Mouse (Mus musculus): Measurements from ENCODE around the gene Ccdc113. TPM values are rescaled to one million over a fixed set of nuclear protein-coding genes. Genes with fewer than 3 reads are reported as not detected.

Ccdc113 gene
- total RNA-seq (2017) = not detected in 2 replicates

DNA sequence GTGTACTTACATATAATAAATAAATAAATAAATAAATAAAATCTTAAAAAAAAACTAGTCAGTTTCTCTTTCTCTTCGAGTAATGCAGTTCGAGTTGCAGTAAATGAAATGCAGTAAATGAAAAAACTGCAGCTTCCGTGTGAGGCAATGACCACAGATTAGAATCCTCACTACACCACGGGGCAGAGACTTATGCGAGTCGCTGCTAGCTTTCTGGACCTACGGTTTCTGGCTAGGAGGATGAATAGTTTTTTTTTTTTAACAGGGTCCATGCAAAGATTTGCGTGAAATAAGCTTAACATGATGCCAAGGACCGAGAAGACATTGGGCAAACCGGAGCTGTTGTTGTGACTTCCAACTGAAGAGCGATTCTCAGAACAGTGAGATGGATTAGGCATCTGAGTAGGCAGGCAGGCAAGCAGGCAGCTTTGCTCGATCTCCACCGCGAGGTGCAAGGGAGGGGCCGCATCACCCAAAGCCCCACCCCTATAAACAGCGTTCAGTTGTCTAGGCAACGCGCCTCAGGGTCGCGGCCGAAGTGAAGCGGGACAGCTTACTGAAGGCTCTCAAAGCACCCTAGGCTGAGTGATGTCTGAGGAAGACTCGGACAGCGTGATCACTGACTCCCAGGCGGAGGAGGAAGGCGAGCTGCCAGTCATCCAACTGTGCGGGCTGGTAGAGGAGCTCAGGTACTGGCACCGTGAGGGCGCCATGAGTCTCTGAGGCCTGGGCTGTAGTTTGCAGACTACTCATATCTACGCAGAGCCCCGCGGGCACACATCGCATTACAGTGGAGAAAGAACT, at the start of gene Ccdc113:
Gene Ccdc113 (plus strand): TSS at position 502 of the 804 bp plus-strand sequence.
- peak; percentile 86 to 87 for ATAC-seq (replicated peaks in 1 of 2; ENCODE audit: insufficient read depth in 1 of 2, low FRiP score in 2 of 2, low TSS enrichment in 1 of 2, low read depth in 1 of 2, poor library complexity in 2 of 2, severe bottlenecking in 2 of 2)

DNA sequence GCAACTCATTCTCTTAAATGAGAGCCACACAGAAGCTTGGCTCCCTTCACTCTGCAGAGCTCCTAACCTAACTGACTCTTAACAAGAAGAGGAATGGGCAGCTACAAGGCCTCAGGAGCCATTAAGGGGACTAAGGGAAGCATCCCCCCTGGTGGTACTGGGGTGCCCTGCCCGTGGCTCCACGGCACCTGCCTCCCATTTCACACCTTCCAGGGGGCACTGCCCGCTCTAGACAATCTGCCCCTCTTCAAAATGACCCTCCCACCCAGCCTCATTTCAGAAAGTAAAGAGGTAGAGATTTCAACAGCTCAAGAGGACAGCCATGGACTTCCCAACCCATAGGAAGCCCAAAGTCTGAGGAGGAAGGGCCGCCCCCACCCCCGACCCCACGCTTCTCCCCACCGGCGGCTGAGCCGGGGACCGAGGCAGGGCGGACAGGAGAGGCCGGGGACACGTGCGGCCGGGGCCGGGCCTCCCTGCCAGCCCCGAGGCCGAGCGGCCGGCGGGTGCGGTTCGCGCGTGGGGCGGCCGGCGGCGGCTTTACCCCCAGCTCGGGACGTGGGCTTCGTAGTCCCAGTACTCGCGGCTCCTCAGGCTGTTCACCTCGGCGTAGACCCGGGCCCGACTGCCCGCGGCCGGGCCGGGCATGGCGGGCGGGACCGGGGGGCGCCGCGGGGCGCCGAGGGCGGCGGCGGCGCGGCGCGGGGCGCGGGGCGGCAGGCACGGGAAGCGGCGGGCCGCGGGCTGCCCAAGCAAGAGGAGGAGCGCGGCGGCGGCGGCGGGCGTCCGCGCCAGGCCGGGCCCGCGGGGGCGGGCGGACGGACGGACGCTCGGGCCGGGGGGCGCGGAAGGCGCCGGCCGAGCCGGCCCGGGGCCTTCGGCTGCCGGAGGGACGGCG, 45.8 kb upstream of the Ccdc113 start:
- 0 out of 4 replicates have a peak, but pooled peaks of 1 of the 2 experiments have one; percentile 43 for ATAC-seq (replicated peaks in 1 of 2; ENCODE audit: insufficient read depth in 1 of 2, low FRiP score in 2 of 2, low TSS enrichment in 1 of 2, low read depth in 1 of 2, poor library complexity in 2 of 2, severe bottlenecking in 2 of 2)

DNA sequence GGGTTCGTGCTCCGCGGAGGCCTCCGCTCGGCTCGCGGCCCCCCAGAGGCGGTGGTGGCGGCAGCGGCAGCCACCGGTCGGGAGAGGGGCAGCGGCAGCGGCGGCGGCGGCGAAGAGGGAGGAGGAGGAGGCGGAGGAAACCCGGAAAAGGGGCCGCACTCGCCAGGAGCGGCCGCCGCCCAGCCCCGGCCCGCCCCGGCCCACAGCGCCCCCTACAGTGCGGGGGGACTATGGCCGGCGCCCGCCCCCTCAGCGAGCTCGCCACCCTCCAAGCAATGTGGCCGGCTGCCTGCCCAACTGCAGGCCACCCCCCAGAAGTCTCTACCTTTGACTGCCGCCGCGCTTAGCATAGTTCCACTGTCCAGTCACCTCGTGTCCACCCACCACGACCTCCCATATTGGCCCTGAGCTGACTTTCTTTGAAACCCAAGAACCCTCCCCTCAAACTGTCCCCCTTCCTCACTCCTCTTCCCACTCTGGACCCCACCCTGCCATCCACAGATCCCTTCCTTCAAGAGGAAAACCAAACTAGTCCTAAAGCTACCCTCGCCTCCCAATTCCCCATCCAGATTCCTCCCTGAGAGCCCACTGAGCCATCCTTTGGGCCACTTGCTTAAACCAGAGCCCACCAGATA, 45.1 kb upstream of the Ccdc113 start:
- ATAC-seq (replicated peaks in 1 of 2; ENCODE audit: insufficient read depth in 1 of 2, low FRiP score in 2 of 2, low TSS enrichment in 1 of 2, low read depth in 1 of 2, poor library complexity in 2 of 2, severe bottlenecking in 2 of 2) = peak; percentile 86 to 87

DNA sequence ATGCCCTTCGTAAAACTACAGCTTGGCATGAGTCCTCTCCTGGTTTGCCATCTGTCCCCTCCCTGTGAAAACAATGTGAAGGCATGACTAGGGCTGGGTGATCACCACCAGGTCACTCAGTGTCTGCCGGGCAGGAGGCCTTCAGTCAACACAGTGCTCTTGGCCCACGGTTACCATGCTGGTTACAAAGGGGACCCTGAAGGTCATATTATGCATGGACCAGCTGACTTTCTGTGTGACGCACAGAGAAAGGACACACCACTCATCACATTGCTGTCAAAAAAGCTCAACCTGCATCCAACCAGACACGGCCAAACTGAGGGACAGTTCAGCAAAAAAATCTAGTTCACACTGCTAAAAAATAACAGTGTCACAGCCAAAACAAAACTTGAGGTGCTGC, 43.9 kb upstream of the Ccdc113 start, which contains the start of gene Csnk2a2:
Gene Csnk2a2 (minus strand): TSS at position 34 of the 400 bp plus-strand sequence.
- ATAC-seq (replicated peaks in 1 of 2; ENCODE audit: insufficient read depth in 1 of 2, low FRiP score in 2 of 2, low TSS enrichment in 1 of 2, low read depth in 1 of 2, poor library complexity in 2 of 2, severe bottlenecking in 2 of 2) = no peak

DNA sequence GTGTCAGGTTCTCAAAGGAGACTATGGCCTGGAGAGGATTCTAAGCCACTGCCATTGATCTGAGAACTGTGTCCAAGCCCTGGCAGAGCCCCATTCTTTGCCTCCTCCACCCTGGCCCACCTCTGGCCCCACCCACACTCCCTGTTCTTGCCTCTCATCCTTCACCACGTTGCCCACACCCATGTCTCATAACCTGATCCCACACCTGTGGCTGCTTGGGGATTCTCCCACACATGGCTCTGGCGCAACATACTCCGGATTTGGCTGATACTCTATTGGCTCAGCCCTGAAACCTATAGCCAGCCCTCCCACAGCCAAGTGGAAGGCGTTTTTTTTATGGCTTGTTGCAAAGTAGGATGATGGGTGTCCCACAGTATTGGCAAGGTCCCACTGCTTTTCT, 41.8 kb upstream of the Ccdc113 start:
- ATAC-seq (replicated peaks in 1 of 2; ENCODE audit: insufficient read depth in 1 of 2, low FRiP score in 2 of 2, low TSS enrichment in 1 of 2, low read depth in 1 of 2, poor library complexity in 2 of 2, severe bottlenecking in 2 of 2) = no peak

DNA sequence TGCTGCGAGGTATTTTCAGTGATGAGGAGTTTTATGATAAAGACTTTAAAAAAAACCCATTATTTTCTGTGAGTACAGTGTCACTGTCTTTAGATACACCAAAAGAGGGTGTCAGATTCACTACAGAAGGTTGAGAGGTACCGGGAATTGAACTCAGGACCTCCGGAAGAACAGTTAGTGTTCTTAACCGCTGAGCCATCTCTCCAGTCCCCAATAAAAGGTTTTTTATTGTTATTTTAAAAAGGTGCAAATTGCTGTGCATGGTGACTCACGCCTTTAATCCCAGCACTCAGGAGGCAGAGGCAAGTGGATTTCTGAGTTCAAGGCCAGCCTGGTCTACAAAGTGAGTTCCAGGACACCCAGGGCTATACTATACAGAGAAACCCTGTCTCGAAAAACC, 38.4 kb upstream of the Ccdc113 start:
- no peak for ATAC-seq (replicated peaks in 1 of 2; ENCODE audit: insufficient read depth in 1 of 2, low FRiP score in 2 of 2, low TSS enrichment in 1 of 2, low read depth in 1 of 2, poor library complexity in 2 of 2, severe bottlenecking in 2 of 2)

DNA sequence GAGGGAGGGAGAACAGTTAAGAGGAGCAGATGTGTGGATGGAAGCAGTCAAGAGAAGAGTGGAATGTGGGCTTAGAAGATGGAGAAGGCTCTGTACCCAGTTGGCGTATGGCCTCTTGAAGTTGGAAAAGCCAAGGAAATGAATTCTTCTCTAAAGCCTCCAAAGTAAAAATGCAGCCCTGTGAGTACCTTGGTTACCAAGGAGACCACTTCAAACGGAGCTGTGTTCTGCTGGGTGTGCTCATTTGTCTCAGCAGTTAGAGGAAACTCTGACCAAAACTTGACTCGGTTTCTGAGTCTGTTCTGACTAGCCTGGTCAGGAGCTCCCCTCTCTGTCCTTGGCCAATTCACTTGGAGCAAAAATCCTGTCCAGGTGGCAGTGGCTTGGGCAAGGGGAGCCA, 37.5 kb upstream of the Ccdc113 start:
- no peak for ATAC-seq (replicated peaks in 1 of 2; ENCODE audit: insufficient read depth in 1 of 2, low FRiP score in 2 of 2, low TSS enrichment in 1 of 2, low read depth in 1 of 2, poor library complexity in 2 of 2, severe bottlenecking in 2 of 2)

DNA sequence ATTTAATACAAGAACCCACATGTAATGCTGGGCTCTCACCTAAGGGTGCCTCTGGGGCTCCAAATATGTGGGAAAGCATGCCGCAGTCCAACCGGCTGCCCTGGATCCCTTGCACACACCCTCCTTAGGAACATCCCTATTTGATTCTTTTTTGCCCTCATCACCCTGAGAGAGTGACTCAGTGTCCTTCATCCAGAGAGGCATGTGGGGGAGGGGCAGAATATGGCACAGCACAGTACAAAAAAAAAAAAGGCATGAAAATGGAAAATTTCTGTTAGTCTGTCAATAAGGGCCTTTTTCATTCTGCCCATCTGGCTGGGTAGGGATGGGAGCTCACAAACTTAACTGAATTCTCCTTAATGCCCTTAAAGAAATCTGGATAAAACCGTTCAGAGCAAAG, 36.1 kb upstream of the Ccdc113 start:
- ATAC-seq (replicated peaks in 1 of 2; ENCODE audit: insufficient read depth in 1 of 2, low FRiP score in 2 of 2, low TSS enrichment in 1 of 2, low read depth in 1 of 2, poor library complexity in 2 of 2, severe bottlenecking in 2 of 2) = no peak

DNA sequence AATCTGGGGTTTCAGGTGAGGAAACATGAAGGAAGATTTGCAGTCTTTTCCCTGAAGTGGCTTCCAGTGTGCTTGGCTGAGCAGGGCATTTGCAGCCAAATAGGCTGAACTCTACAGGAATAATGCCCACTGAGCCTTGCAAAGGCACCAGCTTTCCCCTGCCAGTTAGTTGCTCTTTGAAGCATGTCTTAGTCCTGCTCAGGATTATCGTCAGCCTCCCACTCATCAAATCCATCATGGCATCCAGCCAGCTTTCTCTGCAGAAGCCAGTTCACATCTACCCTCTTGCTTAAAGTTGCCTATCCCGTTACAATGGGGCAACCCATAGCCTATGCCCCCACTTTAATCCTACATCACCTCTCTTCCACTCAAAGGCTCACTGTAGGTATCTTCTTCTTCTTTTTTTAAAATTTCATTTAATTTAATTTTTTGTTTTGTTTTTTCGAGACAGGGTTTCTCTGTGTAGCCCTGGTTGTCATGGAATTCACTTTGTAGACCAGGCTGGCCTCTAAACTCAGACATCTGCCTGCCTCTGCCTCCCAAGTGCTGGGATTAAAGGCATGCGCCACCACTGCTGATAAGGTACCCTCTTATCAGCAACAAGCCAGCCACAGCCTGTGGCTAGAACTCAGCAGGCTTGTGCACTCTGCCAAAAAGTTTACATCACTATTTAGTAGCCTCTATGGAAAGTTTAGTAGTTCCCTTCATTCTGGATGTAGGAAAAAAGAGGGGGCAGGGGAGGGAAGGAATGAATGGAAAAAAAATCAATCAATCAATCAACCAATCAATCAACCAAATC, 34.4 kb upstream of the Ccdc113 start:
- ATAC-seq (replicated peaks in 1 of 2; ENCODE audit: insufficient read depth in 1 of 2, low FRiP score in 2 of 2, low TSS enrichment in 1 of 2, low read depth in 1 of 2, poor library complexity in 2 of 2, severe bottlenecking in 2 of 2) = no peak

DNA sequence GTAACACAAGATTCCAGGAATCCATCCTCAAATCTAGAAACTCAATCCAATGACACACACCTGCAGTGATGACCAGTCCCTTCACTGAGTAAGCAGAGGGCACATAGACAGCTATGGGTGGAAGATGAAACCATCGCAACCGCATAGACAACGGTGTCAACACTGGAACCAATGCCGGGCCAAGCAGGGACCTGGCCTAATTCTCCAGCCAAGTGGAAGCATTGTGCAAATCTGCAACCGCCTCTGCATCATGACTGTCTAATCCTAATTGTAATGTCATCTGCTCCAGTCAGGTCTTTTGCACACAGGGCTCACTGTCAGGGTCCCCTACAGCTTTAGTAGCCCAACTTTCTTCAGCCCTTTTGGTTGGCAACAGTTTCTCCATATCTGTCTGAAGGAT, 33.4 kb upstream of the Ccdc113 start:
- no peak for ATAC-seq (replicated peaks in 1 of 2; ENCODE audit: insufficient read depth in 1 of 2, low FRiP score in 2 of 2, low TSS enrichment in 1 of 2, low read depth in 1 of 2, poor library complexity in 2 of 2, severe bottlenecking in 2 of 2)

DNA sequence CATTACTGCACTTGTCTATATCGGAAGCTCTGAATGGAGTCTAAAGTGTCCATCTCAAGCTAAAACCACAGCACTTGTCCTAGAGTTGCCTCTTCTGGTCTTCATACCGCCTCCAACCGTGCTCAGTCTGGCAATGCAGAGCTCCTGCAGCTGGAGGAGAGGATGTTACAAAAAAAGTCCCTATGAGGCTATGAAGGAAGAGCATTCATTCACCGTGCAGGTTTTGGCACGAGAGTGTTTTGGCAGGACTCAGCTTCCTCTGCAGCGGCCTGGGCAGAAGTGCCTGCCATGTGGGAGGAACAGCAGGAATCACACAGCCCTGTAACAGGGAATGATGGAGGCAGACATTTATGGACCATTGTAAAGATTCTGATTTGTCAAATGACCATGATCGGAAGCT, 31.5 kb upstream of the Ccdc113 start:
- ATAC-seq (replicated peaks in 1 of 2; ENCODE audit: insufficient read depth in 1 of 2, low FRiP score in 2 of 2, low TSS enrichment in 1 of 2, low read depth in 1 of 2, poor library complexity in 2 of 2, severe bottlenecking in 2 of 2) = no peak

DNA sequence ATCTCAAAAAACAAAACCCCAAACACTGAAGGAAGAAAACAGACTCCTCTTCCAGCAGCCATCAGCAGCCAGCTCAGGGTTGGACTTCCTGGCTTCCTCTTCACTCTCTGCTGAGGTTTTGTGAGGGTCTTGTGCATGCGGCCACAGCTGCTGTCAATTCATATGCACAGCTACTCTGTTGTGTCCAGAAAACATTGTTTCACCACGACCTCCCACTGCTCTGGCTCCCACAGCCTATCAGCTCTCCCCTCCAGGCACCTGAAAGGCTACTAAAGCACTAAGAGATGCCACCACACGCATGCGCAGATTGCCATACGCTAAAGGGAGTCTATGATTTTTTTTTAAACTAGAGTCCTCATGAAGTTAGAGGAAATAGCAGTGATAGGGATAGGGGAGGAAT, 29.1 kb upstream of the Ccdc113 start:
- ATAC-seq (replicated peaks in 1 of 2; ENCODE audit: insufficient read depth in 1 of 2, low FRiP score in 2 of 2, low TSS enrichment in 1 of 2, low read depth in 1 of 2, poor library complexity in 2 of 2, severe bottlenecking in 2 of 2) = no peak

DNA sequence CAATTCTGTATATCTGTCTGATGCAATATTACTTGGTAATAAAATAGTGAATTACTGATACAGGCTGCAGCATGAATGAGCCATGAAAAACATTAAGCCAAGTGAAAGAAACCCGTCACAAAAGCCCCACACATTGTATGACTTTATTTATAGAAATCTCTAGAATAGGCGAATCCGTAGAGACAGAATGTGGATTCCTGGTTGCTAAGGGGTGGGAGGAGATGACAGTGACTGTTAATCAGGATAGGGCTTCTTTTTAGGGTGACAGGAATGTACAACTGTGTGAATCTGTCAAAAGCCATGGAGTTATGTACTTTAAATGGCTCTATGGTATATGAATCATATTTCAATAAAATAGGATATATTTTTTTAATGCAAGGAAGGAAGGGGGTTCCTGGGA, 28.3 kb upstream of the Ccdc113 start:
- ATAC-seq (replicated peaks in 1 of 2; ENCODE audit: insufficient read depth in 1 of 2, low FRiP score in 2 of 2, low TSS enrichment in 1 of 2, low read depth in 1 of 2, poor library complexity in 2 of 2, severe bottlenecking in 2 of 2) = no peak

DNA sequence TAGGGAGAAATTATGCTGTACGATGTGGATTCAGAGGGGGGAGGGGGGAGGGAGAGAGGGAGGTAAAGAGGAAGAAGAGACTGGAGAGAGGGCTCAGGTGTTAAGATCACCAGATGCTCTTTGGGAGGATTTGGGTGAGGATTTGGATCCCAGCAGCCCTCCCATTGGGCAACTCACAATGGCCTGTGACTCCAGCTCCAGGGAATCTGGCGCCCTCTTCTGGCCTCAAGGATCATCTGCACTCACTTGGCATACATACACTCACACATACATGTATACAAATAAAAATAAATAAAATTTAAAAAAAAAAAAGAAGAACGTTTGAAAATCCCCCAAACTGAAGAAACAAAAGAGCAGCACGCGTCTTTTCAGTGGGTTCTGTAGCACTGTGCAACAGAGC, 27.6 kb upstream of the Ccdc113 start:
- ATAC-seq (replicated peaks in 1 of 2; ENCODE audit: insufficient read depth in 1 of 2, low FRiP score in 2 of 2, low TSS enrichment in 1 of 2, low read depth in 1 of 2, poor library complexity in 2 of 2, severe bottlenecking in 2 of 2) = no peak

DNA sequence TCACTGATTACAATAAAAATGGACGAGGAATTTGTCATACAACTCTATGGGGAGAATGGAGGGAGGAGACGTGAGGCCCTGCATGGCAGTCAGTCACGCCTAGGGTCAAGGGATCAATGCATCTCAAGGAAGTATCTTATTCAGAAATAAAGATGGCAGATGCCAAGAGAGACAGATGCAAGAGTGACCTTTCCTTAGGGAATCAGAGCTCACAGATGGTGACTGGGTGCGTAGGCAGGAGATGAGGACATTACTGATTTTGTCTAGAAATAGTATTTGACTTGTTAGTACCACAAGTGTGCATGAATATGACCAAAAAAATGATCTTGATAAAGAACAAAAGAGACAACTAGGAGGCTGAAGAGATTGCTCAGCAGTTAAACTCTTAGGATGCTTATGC, 21.6 kb upstream of the Ccdc113 start:
- ATAC-seq (replicated peaks in 1 of 2; ENCODE audit: insufficient read depth in 1 of 2, low FRiP score in 2 of 2, low TSS enrichment in 1 of 2, low read depth in 1 of 2, poor library complexity in 2 of 2, severe bottlenecking in 2 of 2) = no peak

DNA sequence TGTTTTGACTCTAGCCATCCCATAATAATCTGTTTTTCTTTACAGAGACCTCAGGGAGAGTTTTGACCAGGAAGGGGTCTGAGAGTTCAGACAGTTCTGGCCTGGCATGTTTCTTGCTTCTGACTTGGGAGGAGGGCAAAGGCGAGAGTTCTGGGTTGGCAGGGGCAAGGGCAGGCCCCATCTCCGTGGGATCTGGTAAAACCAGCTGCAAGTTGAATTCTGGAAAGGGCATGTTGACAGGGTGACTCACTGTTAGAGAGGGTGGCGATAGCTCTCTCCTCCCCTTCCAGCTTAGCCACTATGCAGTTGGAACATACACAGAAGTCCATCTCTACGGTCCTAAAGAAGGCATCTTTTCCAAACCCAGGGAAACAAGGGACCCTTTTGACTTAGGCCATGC, 20.7 kb upstream of the Ccdc113 start:
- ATAC-seq (replicated peaks in 1 of 2; ENCODE audit: insufficient read depth in 1 of 2, low FRiP score in 2 of 2, low TSS enrichment in 1 of 2, low read depth in 1 of 2, poor library complexity in 2 of 2, severe bottlenecking in 2 of 2) = no peak

DNA sequence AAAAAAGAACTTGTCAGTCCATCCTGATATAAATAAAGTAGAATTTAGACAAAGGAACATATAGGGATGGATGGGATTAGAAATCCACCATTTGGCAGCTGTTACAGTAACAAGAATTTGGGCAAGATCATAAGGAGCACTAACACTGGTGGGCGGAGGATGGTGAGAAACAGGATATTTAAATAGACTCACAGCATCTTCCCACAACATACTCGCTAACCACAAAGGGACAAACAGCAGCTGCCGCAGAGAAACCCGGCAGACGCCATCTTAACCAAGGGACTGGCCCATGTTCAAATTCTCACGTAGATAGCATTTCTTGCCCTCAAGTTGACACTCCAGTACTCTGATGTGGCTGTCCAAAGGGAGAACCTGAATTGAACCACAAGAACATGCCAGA, 17.0 kb upstream of the Ccdc113 start:
- no peak for ATAC-seq (replicated peaks in 1 of 2; ENCODE audit: insufficient read depth in 1 of 2, low FRiP score in 2 of 2, low TSS enrichment in 1 of 2, low read depth in 1 of 2, poor library complexity in 2 of 2, severe bottlenecking in 2 of 2)

All from hematopoietic stem cell, adult 5-6 weeks (primary cell).